Mouse (Mus musculus) thymus, adult 2 months (tissue): Measurements from ENCODE around the gene Ece1.

ENCODE experiments used
- CTCF ChIP-seq: fragments of 200-500 bp; IDR thresholded peaks from 2 replicates; pipeline ENCODE4 v1.5.1; 2012; ENCODE audit warnings: mild to moderate bottlenecking, control low read depth, low read length, moderate library complexity, borderline replicate concordance; ENCODE audit not compliant: control insufficient read depth, poor library complexity, insufficient read depth; ENCODE audit errors: extremely low read depth
- POLR2A ChIP-seq: fragments of 200-500 bp; IDR thresholded peaks from 2 replicates; pipeline ENCODE4 v1.6.1; 2012; ENCODE audit warnings: mild to moderate bottlenecking, low read length, control low read depth, moderate library complexity; ENCODE audit not compliant: control insufficient read depth, poor library complexity, insufficient read depth; ENCODE audit errors: extremely low read depth

DNA sequence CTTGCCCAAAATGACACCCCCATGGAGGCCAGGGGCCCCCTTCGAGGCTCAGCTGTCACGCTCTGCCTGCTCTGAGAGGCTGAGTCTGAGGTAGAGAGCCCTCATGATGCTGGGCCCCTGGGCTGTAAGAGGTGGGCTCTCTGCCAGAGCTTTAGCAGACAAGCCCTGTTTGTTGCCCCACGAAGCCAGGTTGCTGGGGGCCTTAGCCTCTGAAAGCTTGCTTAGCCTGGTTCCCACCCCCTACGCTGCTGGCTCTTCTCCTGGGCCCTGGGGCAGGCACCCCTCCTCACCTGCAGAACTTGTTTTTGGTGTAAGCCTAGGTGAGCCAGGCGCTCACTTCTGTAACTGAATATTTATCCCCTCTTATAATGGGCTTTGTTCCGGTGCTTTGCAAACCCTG, 55.6 kb downstream of the Ece1 start:
- no peak for TF ChIP-seq CTCF
- no peak for TF ChIP-seq POLR2A
